Mouse (Mus musculus) B cell, adult 2 months (primary cell): ENCODE measurements around the gene Tubb3.
"Not testable (repeated sequence)": the region's sequence is repeated elsewhere in the genome, so short reads cannot be mapped to it uniquely, and the experiment has no call there.

Experiments
- DNase-seq, 2 experiments: peaks; one replicate each; pipeline ENCODE4 v3.0.0; 2022

The Tubb3 gene

DNA sequence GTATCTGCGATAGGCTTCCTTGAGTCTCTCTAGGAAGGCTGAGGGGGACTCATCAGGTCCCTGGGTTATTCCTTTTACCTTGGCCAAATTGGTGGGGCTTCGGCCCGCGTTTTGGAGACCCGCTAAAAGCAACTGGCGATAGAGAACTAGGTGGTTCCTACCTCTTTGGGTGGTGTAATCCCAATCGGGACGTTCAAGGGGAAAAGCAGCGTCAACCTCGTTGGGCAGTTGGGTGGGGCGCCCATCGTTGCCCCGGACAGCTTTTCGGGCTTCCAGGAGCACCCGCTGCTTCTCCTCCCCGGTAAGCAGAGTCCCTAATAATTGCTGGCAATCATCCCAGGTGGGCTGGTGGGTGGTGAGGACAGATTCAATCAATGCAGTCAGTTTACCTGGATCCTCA, 21.2 kb downstream of the Tubb3 start:
- DNase-seq, result no peak

DNA sequence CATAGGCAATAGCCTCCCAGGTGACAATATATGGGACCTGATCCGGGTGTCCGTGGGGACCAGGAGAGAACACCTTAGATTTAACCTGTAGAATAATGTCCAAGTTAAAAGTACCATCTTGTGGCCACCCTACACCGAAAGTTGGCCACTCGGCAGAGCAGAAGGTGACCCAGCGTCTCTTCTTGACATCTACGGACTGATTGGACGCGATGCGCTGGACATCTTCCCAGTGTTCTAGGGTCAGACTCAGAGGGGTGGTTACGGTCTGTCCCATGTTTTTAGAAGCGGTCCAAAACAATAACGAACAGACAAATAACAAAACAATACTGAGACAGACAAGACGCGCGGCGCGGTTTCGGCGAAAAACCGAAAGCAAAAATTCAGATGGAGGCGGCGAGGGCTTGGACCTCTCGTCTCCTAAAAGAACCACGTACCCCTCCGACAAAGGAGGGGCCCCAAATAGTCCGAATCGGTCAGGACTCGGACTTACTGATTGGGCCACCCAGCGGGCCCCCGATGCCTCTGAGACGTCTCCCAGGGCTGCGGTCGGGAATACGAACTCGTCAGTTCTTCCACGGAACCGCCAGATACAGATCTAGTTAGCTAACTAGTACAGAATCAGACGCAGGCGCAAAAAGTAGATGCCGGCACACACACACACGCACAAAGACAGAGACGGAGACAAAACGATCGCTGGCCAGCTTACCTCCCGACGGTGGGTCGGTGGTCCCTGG, 22.2 kb downstream of the Tubb3 start:
- not testable (repeated sequence) for DNase-seq

DNA sequence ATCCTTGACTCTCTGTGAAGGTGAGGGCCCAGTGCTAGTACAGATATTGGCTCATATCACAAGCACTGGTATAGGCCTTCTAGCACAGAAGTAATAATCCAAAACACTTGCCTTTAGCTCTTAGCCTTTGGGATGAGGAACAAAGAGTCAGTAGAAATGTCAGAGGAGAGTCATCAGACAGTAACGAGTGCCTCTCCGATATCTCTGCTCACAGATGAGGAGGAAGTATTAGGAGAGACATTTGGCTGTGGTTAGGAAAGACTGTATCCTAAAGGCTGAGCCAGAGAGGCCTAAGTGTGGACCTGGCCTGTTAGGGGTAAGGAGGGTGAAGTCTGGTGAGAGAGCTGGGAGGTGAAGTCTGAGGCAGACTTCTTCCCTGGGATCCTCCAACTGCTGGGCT, 30.6 kb downstream of the Tubb3 start:
- no peak for DNase-seq

DNA sequence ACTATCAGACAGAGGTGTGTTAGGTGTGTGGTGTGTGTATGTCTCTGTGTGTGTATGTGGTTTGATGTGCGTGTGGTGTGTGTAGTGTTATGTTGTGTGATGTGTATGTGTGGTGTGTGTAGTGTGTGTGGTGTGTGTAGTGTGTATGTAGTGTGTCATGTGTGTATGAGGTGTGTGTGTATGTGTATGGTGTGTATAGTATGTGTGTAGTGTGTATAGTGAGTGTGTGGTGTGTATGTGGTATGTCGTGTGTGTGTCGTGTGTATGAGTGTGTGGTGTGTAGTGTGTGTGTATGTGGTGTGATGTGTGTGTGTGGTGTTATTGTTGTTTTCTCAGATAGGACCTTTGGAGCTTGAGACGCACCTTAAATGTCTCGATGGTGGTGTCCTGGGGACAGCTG, 31.1 kb downstream of the Tubb3 start:
- no peak for DNase-seq

DNA sequence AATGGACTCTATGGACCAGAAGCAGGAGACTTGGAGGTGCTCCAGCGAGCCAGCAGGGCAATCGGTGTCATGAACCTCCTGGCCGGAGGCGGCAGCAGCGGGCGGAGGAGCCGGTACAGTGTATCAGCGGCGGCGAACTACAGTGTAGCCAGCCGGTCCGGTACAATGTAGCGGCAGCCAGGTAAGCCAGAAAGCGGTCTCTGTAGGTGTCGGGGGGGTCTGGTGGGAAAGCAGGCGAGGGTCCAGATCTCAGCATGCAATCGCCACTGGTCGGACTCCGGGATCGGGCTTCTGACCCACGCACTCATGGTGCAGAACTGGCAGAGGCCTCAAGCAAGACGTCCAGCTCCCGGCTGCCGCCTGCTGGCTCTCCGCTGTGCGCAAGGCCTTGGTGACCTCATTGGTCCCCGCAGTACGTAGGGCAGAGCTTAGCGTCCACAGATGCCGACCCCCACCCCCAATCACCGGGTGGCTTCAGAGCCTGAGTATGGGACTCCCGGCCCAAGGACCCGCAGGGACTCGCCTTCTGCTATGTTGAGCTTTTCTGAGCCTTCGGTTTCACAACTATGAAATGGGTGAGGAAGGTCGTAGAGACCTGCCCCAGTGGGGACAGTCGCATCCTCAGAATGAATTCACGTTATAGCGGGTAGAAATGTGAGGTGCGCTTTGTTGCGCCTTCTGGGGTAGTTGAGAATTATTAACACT, 31.8 kb downstream of the Tubb3 start:
- DNase-seq, result peak; percentile 97

DNA sequence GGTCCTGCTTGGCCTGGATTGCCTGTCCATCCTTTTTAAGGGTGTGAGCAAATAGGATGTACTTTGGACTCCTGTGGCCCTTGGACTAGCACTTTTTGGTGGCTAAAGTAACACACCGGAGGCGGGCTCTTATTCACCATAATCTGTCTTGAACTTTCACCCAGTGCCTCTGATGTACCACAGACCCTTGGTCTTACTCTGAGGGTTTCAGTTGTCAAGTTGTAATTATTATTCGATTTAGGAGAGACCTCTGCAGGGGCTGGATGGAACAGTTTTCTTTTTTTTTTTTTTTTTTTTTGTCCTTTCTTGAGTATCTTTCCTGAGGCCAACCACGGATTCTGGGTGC, 32.3 kb downstream of the Tubb3 start:
- DNase-seq, result peak in 1 of 2 experiments; percentile 8

DNA sequence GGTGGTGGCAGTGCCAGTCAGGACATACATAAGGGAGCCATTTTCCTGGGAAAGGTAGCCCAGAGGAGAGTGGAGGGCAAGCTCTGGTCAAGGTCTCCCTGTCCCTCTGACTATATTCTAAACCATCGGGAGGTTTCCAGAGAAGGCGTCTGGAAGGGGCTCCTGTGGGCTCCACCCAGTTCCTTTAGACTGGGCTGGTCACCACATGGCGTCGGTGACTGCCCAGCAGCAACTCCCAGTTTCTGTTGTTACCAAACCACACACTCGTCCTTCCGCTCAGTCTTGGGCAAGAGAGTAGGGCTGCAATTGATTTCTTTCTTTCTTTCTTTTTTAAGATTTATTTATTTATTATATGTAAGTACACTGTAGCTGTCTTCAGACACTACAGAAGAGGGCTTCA, 32.9 kb downstream of the Tubb3 start:
- no peak for DNase-seq

DNA sequence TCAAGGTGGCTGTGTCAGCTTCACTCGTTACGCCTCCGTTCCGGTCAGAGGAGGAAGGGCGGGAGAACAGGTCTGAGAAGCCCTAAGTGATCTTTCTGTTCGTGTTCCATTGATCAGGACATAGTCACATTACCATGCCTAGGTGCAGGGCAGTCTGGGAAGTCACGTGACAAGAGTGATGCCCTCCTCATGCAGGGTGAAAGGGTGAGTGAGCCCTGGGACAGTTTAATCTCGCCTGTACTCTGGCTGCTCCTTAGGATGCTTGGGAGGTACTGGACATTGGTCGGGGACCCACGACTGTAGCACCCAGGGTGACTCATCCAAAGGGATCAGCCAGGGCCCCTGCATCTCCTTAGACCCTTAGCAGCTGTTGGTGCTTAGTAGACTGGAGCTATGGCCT, 34.8 kb downstream of the Tubb3 start:
- no peak for DNase-seq

DNA sequence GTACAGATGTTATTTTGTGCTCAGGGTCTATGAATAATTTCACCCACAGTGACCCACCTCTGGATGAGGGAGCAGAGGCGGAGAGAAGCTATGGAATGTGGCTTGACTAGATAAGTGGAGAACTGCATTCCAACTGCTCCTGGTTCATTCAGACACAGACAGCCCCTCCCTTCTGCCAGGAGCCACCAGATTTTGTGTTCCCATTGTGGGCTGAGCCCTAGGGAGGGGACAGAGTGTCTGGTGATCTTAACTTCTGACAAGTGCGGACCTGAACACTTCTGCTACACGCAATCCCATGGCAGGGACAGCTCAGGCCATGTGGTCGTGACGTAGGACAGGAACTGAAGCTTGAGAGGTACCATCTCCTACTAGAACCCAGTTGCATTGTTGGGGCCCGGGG, 35.6 kb downstream of the Tubb3 start:
- DNase-seq, result no peak

DNA sequence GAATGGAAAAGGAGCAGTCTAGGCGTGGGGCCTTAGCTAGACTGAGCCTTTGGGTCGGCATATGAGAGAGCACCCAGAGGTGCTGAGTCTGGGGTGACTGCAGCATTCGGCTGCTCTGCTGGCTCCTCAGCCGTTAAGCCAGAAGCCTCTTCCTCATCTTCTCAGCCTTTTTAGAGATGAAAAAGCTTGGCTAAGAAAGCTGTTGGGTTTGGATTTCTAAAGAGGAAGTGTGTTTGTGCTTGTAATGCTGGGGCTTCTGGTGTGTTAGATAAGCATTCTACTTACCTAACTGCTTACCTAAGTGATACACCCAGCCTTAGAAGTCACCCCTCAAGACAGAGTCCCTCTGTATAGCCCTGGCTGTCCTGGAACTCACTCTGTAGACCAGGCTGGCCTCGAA, 39.6 kb downstream of the Tubb3 start:
- DNase-seq, result no peak

DNA sequence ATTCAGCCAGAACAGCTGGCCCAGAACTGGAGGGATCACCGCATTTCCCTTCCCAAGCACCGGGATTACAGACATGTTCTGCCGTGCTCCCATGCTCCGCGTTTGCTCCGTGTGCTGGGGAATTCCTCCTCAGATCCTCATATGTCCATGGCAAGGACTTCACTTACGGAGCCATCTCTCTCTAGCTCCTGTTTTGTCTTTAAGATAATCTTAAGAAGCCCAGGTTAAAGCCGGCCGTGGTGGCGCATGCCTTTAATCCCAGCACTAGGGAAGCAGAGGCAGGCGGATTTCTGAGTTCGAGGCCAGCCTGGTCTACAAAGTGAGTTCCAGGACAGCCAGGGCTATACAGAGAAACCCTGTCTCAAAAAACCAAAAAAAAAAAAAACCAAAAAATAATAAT, 40.5 kb downstream of the Tubb3 start:
- not testable (repeated sequence) for DNase-seq

DNA sequence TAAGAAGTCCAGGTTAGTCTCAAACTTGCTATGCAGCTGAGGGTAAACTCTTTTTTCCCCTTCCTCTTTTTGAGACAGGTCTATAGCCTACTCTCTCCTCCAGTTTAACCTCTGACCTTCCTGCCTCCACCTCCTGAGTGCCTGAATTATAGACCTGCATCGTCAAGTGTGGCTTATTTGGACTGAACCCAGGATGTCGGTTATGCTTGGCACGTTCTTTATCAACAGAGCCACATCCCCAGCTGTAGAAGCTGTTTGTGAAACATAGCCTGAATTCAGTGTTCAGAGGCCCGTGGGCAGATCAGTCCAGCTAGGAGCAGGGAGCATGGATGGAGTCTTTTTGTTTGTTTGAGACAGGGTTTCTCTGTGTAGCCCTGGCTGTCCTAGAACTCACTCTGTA, 40.9 kb downstream of the Tubb3 start:
- DNase-seq, result no peak

DNA sequence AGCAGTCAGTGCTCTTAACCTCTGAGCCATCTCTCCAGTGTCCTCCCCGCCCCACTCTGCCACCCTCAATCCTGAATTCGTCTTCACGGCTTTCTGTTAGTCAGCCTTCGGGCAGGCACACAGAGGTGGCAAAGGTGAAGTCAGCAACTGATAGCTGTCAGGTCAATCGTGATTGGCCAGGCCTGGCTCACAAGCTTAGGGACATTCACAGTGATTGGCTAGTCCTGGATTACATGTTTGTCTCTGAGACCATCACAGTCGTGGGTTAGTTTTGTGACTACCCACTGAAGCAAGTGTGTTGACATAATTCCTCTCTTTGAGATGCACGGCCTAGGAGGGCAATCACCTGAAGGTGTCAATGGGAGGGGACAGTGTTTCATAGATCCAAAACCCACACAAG, 42.1 kb downstream of the Tubb3 start:
- no peak for DNase-seq

DNA sequence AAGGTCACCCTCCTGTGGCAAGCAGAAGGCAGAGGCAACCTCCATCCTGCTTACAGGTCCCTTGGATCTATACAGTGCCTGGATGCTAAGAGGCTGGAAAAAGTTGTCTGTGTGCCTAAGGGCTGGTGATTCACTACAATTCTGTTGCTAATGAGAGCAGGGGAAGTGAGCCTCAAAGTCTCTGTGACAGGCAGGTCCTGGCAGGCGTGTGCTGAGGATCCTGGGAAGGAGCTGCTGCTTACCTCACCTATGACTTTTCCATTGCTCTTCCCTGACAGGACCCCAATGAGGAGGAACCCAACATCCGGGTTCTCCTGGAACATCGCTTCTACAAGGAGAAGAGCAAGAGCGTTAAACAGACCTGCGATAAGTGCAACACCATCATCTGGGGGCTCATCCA, 42.7 kb downstream of the Tubb3 start:
- no peak for DNase-seq

DNA sequence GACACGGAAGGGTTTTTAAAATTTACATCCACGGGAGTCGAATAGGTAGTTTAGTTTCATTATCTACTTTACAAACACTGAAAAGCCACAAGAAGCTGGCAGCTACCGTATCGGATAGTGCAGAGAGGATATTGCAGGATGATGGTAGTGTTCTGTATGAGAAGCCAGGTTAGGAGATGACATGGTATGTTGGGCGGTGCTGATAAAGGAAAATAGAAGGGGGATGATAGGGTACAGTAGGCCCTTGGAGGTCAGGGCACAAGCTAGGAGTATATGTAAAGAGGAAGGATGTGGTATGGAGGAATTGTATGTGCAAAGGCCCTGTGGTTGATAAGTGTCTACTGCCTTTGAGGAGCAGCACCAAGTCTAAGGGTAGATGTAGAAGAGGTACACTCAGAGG, 43.3 kb downstream of the Tubb3 start:
- no peak for DNase-seq

DNA sequence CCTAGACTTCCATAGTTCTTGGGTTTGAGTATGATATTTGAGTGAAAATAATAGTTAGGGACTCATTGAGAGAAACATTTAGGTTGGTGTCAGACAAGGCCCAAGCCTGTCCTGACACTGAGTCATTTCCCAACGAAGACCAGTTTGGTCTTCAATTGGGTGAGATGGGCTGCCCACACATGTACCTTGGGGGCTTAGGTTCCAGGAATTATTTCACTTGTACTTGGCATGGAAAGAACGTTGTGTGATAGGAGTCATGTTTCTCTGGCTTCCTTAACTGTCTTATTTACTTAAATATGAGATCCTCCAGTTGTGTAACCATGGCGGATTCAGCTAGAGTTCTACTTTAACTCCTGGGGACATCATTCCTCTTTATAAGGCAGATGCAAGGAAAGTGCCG, 52.4 kb downstream of the Tubb3 start:
- no peak for DNase-seq

DNA sequence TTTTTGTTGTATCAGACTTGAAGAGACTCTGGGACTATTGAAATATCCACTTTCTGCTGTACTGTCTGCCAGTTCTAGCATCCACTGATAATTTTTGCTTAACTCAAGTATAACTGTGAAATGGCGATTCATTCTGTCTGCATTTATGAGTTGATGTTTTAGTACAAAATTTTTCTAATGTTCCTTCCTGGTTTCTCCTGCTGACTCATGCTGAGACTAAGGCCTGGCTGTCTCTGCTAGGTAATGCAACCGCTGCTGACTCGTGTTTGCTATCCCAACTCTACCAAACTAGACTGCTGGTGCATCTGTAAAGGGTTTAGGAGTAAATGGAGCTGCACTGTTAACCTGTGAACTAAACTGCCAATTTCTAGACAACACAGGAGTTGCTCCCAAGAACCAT, 56.3 kb downstream of the Tubb3 start:
- no peak for DNase-seq
